In genomic region chr6:83115682-83116372, GRCm38 (mm10) we compare ENCODE assay signal across 8 mouse cellular contexts. TPM values are rescaled to one million over a fixed set of nuclear protein-coding genes. Genes with fewer than 3 reads are reported as not detected.
DNase-seq lines count a peak whose midpoint lies in the region; ATAC-seq and TF ChIP-seq lines count a peak whose summit lies in the region.

No protein-coding gene starts in this region.

- WGBS in heart, adult 2 months, result 1% methylated on average over 38 of the region's 48 CpGs
- WGBS in intestine, postnatal 0 days, result under 1% methylated on average over 41 of the region's 48 CpGs
- 2% methylated on average over 43 of the region's 48 CpGs for WGBS in neural tube, embryonic 11.5 days

- H3K9me3 ChIP-seq in intestine, postnatal 0 days (ENCODE audit: control insufficient read depth), result no peaks in the 10 kb centered on the region
- no peaks in the 10 kb centered on the region for H3K9me3 ChIP-seq in neural tube, embryonic 11.5 days (ENCODE audit: control insufficient read depth, low read length)

- ATAC-seq in intestine, postnatal 0 days, result peak; percentile 60
- peak; percentile 2; the same call in 1 of the 2 replicates for ATAC-seq in neural tube, embryonic 11.5 days (ENCODE audit: insufficient read depth, low FRiP score, low TSS enrichment)

- H3K27me3 ChIP-seq in heart, adult 2 months (ENCODE audit: control insufficient read depth, insufficient read depth, low read length), result no peaks in the 10 kb centered on the region
- H3K27me3 ChIP-seq in intestine, postnatal 0 days (replicated peaks; ENCODE audit: control insufficient read depth, insufficient read depth, low read length), result no peaks in the 10 kb centered on the region
- H3K27me3 ChIP-seq in neural tube, embryonic 11.5 days (ENCODE audit: control insufficient read depth, insufficient read depth, low read length), result no peaks in the 10 kb centered on the region

- H3K79me2 ChIP-seq in heart, adult 2 months (replicated peaks; ENCODE audit: control insufficient read depth, insufficient read depth, low read length), result no peaks in the 10 kb centered on the region

- no peak for TF ChIP-seq EP300 in heart, adult 2 months (IDR thresholded peaks at IDR 0.05; ENCODE audit: insufficient read depth, low read depth, low read length)

- H3K9ac ChIP-seq in heart, adult 2 months (ENCODE audit: low read depth, low read length), result peak overlapping the region; percentile 77
- H3K9ac ChIP-seq in intestine, postnatal 0 days (ENCODE audit: low read depth, low read length), result peak overlapping the region; percentile 77
- H3K9ac ChIP-seq in neural tube, embryonic 11.5 days (ENCODE audit: low read length), result peak overlapping the region; percentile 91

- TF ChIP-seq CTCF in heart, adult 2 months (IDR thresholded peaks at IDR 0.05), result no peak
- no peak for TF ChIP-seq CTCF in embryonic fibroblast, embryonic 13.5 days (IDR thresholded peaks at IDR 0.05; ENCODE audit: borderline replicate concordance, insufficient read depth, low read length)
- TF ChIP-seq CTCF in intestine, postnatal 0 days (IDR thresholded peaks at IDR 0.05; ENCODE audit: low read depth), result no peak

- no peaks in the 10 kb centered on the region for H3K36me3 ChIP-seq in heart, adult 2 months (ENCODE audit: control insufficient read depth, insufficient read depth, low read length)
- peaks cover 14% of the 10 kb centered on the region for H3K36me3 ChIP-seq in intestine, postnatal 0 days (ENCODE audit: control insufficient read depth, insufficient read depth)
- H3K36me3 ChIP-seq in neural tube, embryonic 11.5 days (ENCODE audit: control insufficient read depth, insufficient read depth, low read length), result peaks cover 9% of the 10 kb centered on the region

- no peak for TF ChIP-seq POLR2A in heart, adult 2 months (IDR thresholded peaks at IDR 0.05; ENCODE audit: insufficient read depth, low read depth, low read length)
- TF ChIP-seq POLR2A in embryonic fibroblast, embryonic 13.5 days (IDR thresholded peaks at IDR 0.05; ENCODE audit: low read depth, low read length), result no peak; the same call in 1 of the 2 replicates

- peak overlapping the region; percentile 90 for H3K4me3 ChIP-seq in heart, adult 2 months
- H3K4me3 ChIP-seq in embryonic fibroblast, embryonic 13.5 days (ENCODE audit: insufficient read depth, low read length), result peak overlapping the region; percentile 87
- peak overlapping the region; percentile 61 for H3K4me3 ChIP-seq in intestine, postnatal 0 days (ENCODE audit: low read depth, low read length)
- peak overlapping the region; percentile 81 for H3K4me3 ChIP-seq in neural tube, embryonic 11.5 days (ENCODE audit: low read depth, low read length)

- intact Hi-C loops in heart, adult 2 months (cut with DNase I), result loop anchor here (2.0 kb wide), 2 partner anchors 43 to 49 kb away; partner anchors contain the start of gene Dctn1

- DNase-seq in heart, adult 2 months, result no peak
- no peak for DNase-seq in heart, adult 8-10 months (ENCODE audit: low spot score)
- peak; percentile 72 for DNase-seq in CD4-positive helper T cell, adult 2 months (ENCODE audit: low read depth, low spot score)
- no peak for DNase-seq in neural tube, embryonic 11.5 days (ENCODE audit: low spot score)
- DNase-seq in left cerebral cortex, adult 18-20 months (ENCODE audit: low spot score in 2 of 2), result no peak
- no peak for DNase-seq in spleen, adult 12 weeks (ENCODE audit: low spot score)

- peak overlapping the region; percentile 51 for H3K27ac ChIP-seq in heart, adult 2 months
- peak overlapping the region; percentile 6; the same call in 1 of the 2 replicates for H3K27ac ChIP-seq in embryonic fibroblast, embryonic 13.5 days (ENCODE audit: insufficient read depth, low read length)
- H3K27ac ChIP-seq in intestine, postnatal 0 days (ENCODE audit: low read depth, low read length), result peak overlapping the region; percentile 83
- H3K27ac ChIP-seq in neural tube, embryonic 11.5 days (ENCODE audit: low read depth, low read length), result peak overlapping the region; percentile 83

- peaks cover 5% of the 10 kb centered on the region for H3K4me1 ChIP-seq in heart, adult 2 months (ENCODE audit: control insufficient read depth, insufficient read depth, low read length)
- peaks cover 6% of the 10 kb centered on the region; the same call in 1 of the 2 replicates for H3K4me1 ChIP-seq in embryonic fibroblast, embryonic 13.5 days (ENCODE audit: control insufficient read depth, insufficient read depth, low read length)
- H3K4me1 ChIP-seq in intestine, postnatal 0 days (replicated peaks; ENCODE audit: control insufficient read depth, insufficient read depth, low read length), result 0 out of 2 replicates have a peak, but pooled peaks cover 5% of the 10 kb centered on the region
- H3K4me1 ChIP-seq in neural tube, embryonic 11.5 days (ENCODE audit: control insufficient read depth, insufficient read depth, low read length), result peaks cover 24% of the 10 kb centered on the region

- peak overlapping the region; percentile 89 for H3K4me2 ChIP-seq in intestine, postnatal 0 days (replicated peaks; ENCODE audit: low read depth)
- peak overlapping the region; percentile 97 for H3K4me2 ChIP-seq in neural tube, embryonic 11.5 days (ENCODE audit: low read depth)

RNA-seq across cellular contexts. Expression of gene Mogs, which starts 0.5 kb away (rescaled TPM):
- total RNA-seq in heart, adult 2 months (2021), result 1 to 10 TPM; 7.2 to 9.9 TPM
- polyA plus RNA-seq in heart, adult 2 months (2012; rRNA removed), result 13.9 and 15.8 TPM in 2 replicates
- 10 to 100 TPM in 1 of 4 experiments, 1 to 10 TPM in 3; 6.0 to 10.3 (median 8.0) TPM for total RNA-seq in heart, adult 8-10 months (2022)
- polyA plus RNA-seq in embryonic fibroblast, embryonic 13.5 days (2011; ENCODE audit: insufficient read length, low read depth, missing spikeins), result 28.0 TPM in 2 replicates
- 18.4 and 20.9 TPM in 2 replicates for polyA plus RNA-seq in intestine, postnatal 0 days (2015; fragmentation: Nextera tagmentation; extraction: Ambion mirVana)
- polyA plus RNA-seq in neural tube, embryonic 11.5 days (2014; fragmentation: Nextera tagmentation; extraction: Ambion mirVana), result 30.5 and 31.9 TPM in 2 replicates
- total RNA-seq in left cerebral cortex, adult 18-20 months (2021), result 10 to 100 TPM; 29.6 to 31.8 TPM

RNA-seq across cellular contexts. Expression of gene Wbp1, which starts 5.5 kb away (rescaled TPM):
- 10 to 100 TPM; 70.4 to 74.6 TPM for total RNA-seq in heart, adult 2 months (2021)
- 152 TPM in 2 replicates for polyA plus RNA-seq in heart, adult 2 months (2012; rRNA removed)
- 10 to 100 TPM; 75.5 to 91.1 (median 82.0) TPM for total RNA-seq in heart, adult 8-10 months (2022)
- 37.3 and 44.5 TPM in 2 replicates for polyA plus RNA-seq in embryonic fibroblast, embryonic 13.5 days (2011; ENCODE audit: insufficient read length, low read depth, missing spikeins)
- polyA plus RNA-seq in intestine, postnatal 0 days (2015; fragmentation: Nextera tagmentation; extraction: Ambion mirVana), result 69.1 and 72.7 TPM in 2 replicates
- polyA plus RNA-seq in neural tube, embryonic 11.5 days (2014; fragmentation: Nextera tagmentation; extraction: Ambion mirVana), result 169 and 177 TPM in 2 replicates
- total RNA-seq in left cerebral cortex, adult 18-20 months (2021), result 10 to 100 TPM; 37.2 to 40.2 TPM

RNA-seq across cellular contexts. Expression of gene Mrpl53, which starts 7.0 kb away (rescaled TPM):
- total RNA-seq in heart, adult 2 months (2021), result 100 to 1,000 TPM; 113 to 131 TPM
- polyA plus RNA-seq in heart, adult 2 months (2012; rRNA removed), result 91.3 and 129 TPM in 2 replicates
- 100 to 1,000 TPM; 132 to 143 (median 140) TPM for total RNA-seq in heart, adult 8-10 months (2022)
- 41.9 and 42.7 TPM in 2 replicates for polyA plus RNA-seq in embryonic fibroblast, embryonic 13.5 days (2011; ENCODE audit: insufficient read length, low read depth, missing spikeins)
- polyA plus RNA-seq in intestine, postnatal 0 days (2015; fragmentation: Nextera tagmentation; extraction: Ambion mirVana), result 113 and 115 TPM in 2 replicates
- polyA plus RNA-seq in neural tube, embryonic 11.5 days (2014; fragmentation: Nextera tagmentation; extraction: Ambion mirVana), result 118 and 123 TPM in 2 replicates
- 10 to 100 TPM; 54.5 to 59.6 TPM for total RNA-seq in left cerebral cortex, adult 18-20 months (2021)

RNA-seq across cellular contexts. Expression of gene Ino80b, which starts 9.4 kb away (rescaled TPM):
- 10 to 100 TPM; 13.1 to 15.1 TPM for total RNA-seq in heart, adult 2 months (2021)
- polyA plus RNA-seq in heart, adult 2 months (2012; rRNA removed), result 5.5 and 9.5 TPM in 2 replicates
- total RNA-seq in heart, adult 8-10 months (2022), result 10 to 100 TPM; 11.3 to 19.5 (median 15.3) TPM
- 6.6 and 7.4 TPM in 2 replicates for polyA plus RNA-seq in embryonic fibroblast, embryonic 13.5 days (2011; ENCODE audit: insufficient read length, low read depth, missing spikeins)
- 6.0 and 8.5 TPM in 2 replicates for polyA plus RNA-seq in intestine, postnatal 0 days (2015; fragmentation: Nextera tagmentation; extraction: Ambion mirVana)
- 19.8 and 23.4 TPM in 2 replicates for polyA plus RNA-seq in neural tube, embryonic 11.5 days (2014; fragmentation: Nextera tagmentation; extraction: Ambion mirVana)
- total RNA-seq in left cerebral cortex, adult 18-20 months (2021), result 10 to 100 TPM; 23.1 to 26.3 TPM

RNA-seq across cellular contexts. Expression of gene Gm42688, which starts 14.4 kb away (rescaled TPM):
- under 1 TPM; 0.80 to 0.94 TPM for total RNA-seq in heart, adult 2 months (2021)
- 1.6 TPM in 2 replicates for polyA plus RNA-seq in heart, adult 2 months (2012; rRNA removed)
- total RNA-seq in heart, adult 8-10 months (2022), result 1 to 10 TPM in 3 of 4 experiments, under 1 TPM in 1; 0.57 to 1.9 (median 1.2) TPM
- 1.2 and 1.9 TPM in 2 replicates for polyA plus RNA-seq in embryonic fibroblast, embryonic 13.5 days (2011; ENCODE audit: insufficient read length, low read depth, missing spikeins)
- 1.1 and 1.2 TPM in 2 replicates for polyA plus RNA-seq in intestine, postnatal 0 days (2015; fragmentation: Nextera tagmentation; extraction: Ambion mirVana)
- 2.1 and 2.7 TPM in 2 replicates for polyA plus RNA-seq in neural tube, embryonic 11.5 days (2014; fragmentation: Nextera tagmentation; extraction: Ambion mirVana)
- total RNA-seq in left cerebral cortex, adult 18-20 months (2021), result 1 to 10 TPM; 5.0 to 5.4 TPM

Comparison
In these comparisons a context has a peak if more than half of its experiments do, and no peak if none do; other contexts are left out.
1. H3K27ac ChIP-seq: peak in every context shown above with its lines; median percentile 83 in intestine, postnatal 0 days; 83 in neural tube, embryonic 11.5 days; 51 in heart, adult 2 months; 6 in embryonic fibroblast, embryonic 13.5 days.